Mouse (Mus musculus): ENCODE results near the gene Alas2. TPM values are rescaled to one million over a fixed set of nuclear protein-coding genes. Genes with fewer than 3 reads are reported as not detected.
A peak's percentile ranks its signal among the peaks of the same experiment; 100 is the strongest.

Gene Alas2
- total and polyA plus RNA-seq, 2 experiments from 2014 or later = 9.5 to 26.7 TPM

DNA sequence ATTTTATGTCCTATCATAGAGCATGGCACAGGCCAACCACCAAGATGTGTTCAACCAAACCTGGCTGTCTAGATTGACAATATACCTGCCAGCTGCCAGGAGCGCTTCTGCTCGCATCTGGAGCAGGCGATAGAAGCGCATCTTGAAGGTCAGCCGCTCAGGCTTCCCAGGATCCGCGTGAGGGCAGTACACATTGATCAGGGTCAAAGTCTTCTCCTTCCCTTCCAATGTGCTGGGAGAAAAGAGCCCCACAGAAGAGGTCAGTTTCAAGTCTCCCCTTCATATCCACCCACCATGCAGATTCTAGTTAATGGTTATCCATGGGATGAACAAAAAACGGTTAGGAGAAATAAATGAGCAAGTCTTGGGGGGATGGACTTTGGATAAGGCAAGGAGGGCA lies 37.9 kb downstream of the Alas2 start:
- no peak for TF ChIP-seq CTCF (IDR thresholded peaks at IDR 0.05; ENCODE audit: low read depth)

GRCm38 (mm10) chrX:150588023-150588764 lies 41.0 kb downstream of the Alas2 start, which contains the start of gene Pfkfb1:
Gene Pfkfb1 (plus strand): TSS chrX:150588229.
- Histone ChIP-seq H3K36me3 (ENCODE audit: insufficient read depth, low read length) (0 out of 2 replicates have a peak, but pooled peaks cover 3% of the 10 kb centered on the region), H3K27ac (peak within 1 kb of the TSS; percentile 77), H3K4me2 (ENCODE audit: low read depth, low read length) (peak within 1 kb of the TSS; percentile 56), H3K9me3 (ENCODE audit: low read length) (no peaks in the 10 kb centered on the region), H3K27me3 (ENCODE audit: insufficient read depth, low read length) (no peaks in the 10 kb centered on the region), H3K4me1 (ENCODE audit: insufficient read depth, low read length) (no peaks in the 10 kb centered on the region), H3K9ac (replicated peaks; ENCODE audit: low read length) (peak within 1 kb of the TSS; percentile 59), H3K4me3 (ENCODE audit: low read length) (peak within 1 kb of the TSS; percentile 46)
- TF ChIP-seq CTCF (IDR thresholded peaks at IDR 0.05; ENCODE audit: low read depth) = peak; percentile 64
- WGBS = 29% methylated on average over 35 of the region's 35 CpGs
- ATAC-seq (peak; percentile 96), DNase-seq (ENCODE audit: low spot score) (peak; percentile 85)

More for the DNA sequence above, 37.9 kb downstream of the Alas2 start:
- 93% methylated on average over 8 of the region's 8 CpGs for WGBS
- no peaks in the 10 kb centered on the region for H3K27me3 ChIP-seq (ENCODE audit: insufficient read depth, low read length)
- DNase-seq (ENCODE audit: low spot score) = no peak
- H3K9ac ChIP-seq (replicated peaks; ENCODE audit: low read length) = no peak overlapping the region
- 0 out of 2 replicates have a peak, but pooled peaks cover 9% of the 10 kb centered on the region for H3K36me3 ChIP-seq (ENCODE audit: insufficient read depth, low read length)
- no peak overlapping the region for H3K27ac ChIP-seq
- no peaks in the 10 kb centered on the region for H3K4me1 ChIP-seq (ENCODE audit: insufficient read depth, low read length)
- no peak for ATAC-seq
- H3K9me3 ChIP-seq (ENCODE audit: low read length) = no peaks in the 10 kb centered on the region
- no peak overlapping the region for H3K4me3 ChIP-seq (ENCODE audit: low read length)
- H3K4me2 ChIP-seq (ENCODE audit: low read depth, low read length) = no peak overlapping the region

GRCm38 (mm10) chrX:150589696-150590095 lies 42.5 kb downstream of the Alas2 start, which contains the start of gene Apex2:
Gene Apex2 (minus strand): TSS chrX:150589868.
- H3K9ac ChIP-seq (replicated peaks; ENCODE audit: low read length) = 0 out of 2 replicates have a peak within 1 kb of the TSS, but pooled peaks have one; percentile 59
- no peak for ATAC-seq

GRCm38 (mm10) chrX:150593266-150594035 lies 46.3 kb downstream of the Alas2 start:
- Histone ChIP-seq H3K9ac (replicated peaks; ENCODE audit: low read length) (no peak overlapping the region), H3K27ac (no peak overlapping the region), H3K4me3 (ENCODE audit: low read length) (no peak overlapping the region), H3K4me2 (ENCODE audit: low read depth, low read length) (no peak overlapping the region), H3K36me3 (ENCODE audit: insufficient read depth, low read length) (no peaks in the 10 kb centered on the region), H3K27me3 (ENCODE audit: insufficient read depth, low read length) (no peaks in the 10 kb centered on the region), H3K9me3 (ENCODE audit: low read length) (no peaks in the 10 kb centered on the region), H3K4me1 (ENCODE audit: insufficient read depth, low read length) (no peaks in the 10 kb centered on the region)
- WGBS = 83% methylated on average over 12 of the region's 12 CpGs
- ATAC-seq = no peak
- no peak for DNase-seq (ENCODE audit: low spot score)
- no peak for TF ChIP-seq CTCF (IDR thresholded peaks at IDR 0.05; ENCODE audit: low read depth)

More at GRCm38 (mm10) chrX:150589696-150590095, 42.5 kb downstream of the Alas2 start, which contains the start of gene Apex2:
- Histone ChIP-seq H3K4me1 (ENCODE audit: insufficient read depth, low read length) (no peaks in the 10 kb centered on the region), H3K27me3 (ENCODE audit: insufficient read depth, low read length) (no peaks in the 10 kb centered on the region), H3K27ac (no peak within 1 kb of the TSS), H3K36me3 (ENCODE audit: insufficient read depth, low read length) (0 out of 2 replicates have a peak, but pooled peaks cover under 1% of the 10 kb centered on the region), H3K9me3 (ENCODE audit: low read length) (no peaks in the 10 kb centered on the region), H3K4me2 (ENCODE audit: low read depth, low read length) (peak within 1 kb of the TSS; percentile 56), H3K4me3 (ENCODE audit: low read length) (peak within 1 kb of the TSS; percentile 46; the same call in 1 of the 2 replicates)
- no peak for DNase-seq (ENCODE audit: low spot score)
- 74% methylated on average over 5 of the region's 5 CpGs for WGBS
- no peak for TF ChIP-seq CTCF (IDR thresholded peaks at IDR 0.05; ENCODE audit: low read depth)

DNA sequence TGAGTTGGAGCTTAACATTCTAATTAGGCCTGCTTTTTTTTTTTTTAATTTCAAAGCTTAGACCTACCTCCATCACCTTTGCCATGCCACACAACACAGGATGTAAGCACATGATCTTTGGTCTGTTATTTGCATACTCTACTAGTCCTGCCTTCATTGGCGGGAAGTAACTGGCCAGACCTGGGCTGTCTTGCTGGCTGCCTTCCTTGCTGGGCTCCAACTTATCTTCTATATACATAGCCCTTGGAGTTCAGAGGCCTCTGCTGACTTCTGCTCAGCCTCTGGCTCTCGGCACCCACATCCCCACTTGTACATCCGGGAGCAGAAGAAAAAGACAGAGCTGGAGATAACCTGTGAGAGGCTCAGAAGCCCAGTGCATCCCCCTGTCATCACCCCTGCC lies 47.0 kb downstream of the Alas2 start:
- TF ChIP-seq CTCF (IDR thresholded peaks at IDR 0.05; ENCODE audit: low read depth) = no peak
- Histone ChIP-seq H3K4me2 (ENCODE audit: low read depth, low read length) (no peak overlapping the region), H3K4me3 (ENCODE audit: low read length) (no peak overlapping the region), H3K36me3 (ENCODE audit: insufficient read depth, low read length) (no peaks in the 10 kb centered on the region), H3K9ac (replicated peaks; ENCODE audit: low read length) (no peak overlapping the region), H3K9me3 (ENCODE audit: low read length) (no peaks in the 10 kb centered on the region), H3K27ac (no peak overlapping the region), H3K27me3 (ENCODE audit: insufficient read depth, low read length) (no peaks in the 10 kb centered on the region), H3K4me1 (ENCODE audit: insufficient read depth, low read length) (no peaks in the 10 kb centered on the region)
- 89% methylated on average over 3 of the region's 3 CpGs for WGBS
- ATAC-seq = no peak
- DNase-seq (ENCODE audit: low spot score) = no peak

DNA sequence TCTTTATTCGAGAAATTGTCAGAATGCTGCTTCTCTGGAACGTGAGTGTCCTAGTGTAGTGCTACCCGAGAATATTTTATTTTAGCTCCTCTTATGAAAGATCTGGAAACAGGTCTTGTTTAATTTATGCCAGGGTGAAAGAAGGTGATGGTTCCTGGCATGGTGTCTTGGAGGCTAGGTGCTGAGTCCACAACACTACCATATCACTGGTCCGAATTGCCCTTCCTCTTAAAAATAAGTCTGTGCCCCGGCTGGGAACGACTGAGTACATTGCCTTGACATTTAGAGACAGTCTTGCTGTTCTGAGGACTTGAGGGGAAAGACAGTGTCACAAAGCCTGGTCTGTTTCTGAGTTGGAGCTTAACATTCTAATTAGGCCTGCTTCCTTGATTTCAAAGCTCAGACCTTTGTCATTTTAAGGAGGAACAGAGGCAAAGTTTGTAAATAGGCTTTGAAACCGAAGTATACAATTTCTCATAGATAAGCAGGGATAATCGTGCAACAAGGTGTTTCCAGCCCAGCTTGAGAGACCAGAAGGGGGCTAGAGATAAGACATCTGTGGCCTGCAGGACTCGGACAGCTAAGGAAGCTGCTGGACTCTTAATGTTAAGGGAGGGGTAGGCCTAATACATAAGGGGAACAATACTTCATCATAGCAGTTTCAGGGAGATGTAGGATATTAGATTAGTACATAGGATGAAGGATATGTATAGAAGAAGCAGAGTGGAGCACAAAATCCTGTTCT lies 48.0 kb downstream of the Alas2 start:
- no peak overlapping the region for H3K9ac ChIP-seq (replicated peaks; ENCODE audit: low read length)
- ATAC-seq (no peak), DNase-seq (ENCODE audit: low spot score) (no peak)
- 88% methylated on average over 9 of the region's 9 CpGs for WGBS
- no peaks in the 10 kb centered on the region for H3K4me1 ChIP-seq (ENCODE audit: insufficient read depth, low read length)
- no peak for TF ChIP-seq CTCF (IDR thresholded peaks at IDR 0.05; ENCODE audit: low read depth)
- no peaks in the 10 kb centered on the region for H3K9me3 ChIP-seq (ENCODE audit: low read length)
- no peaks in the 10 kb centered on the region for H3K36me3 ChIP-seq (ENCODE audit: insufficient read depth, low read length)
- H3K4me3 ChIP-seq (ENCODE audit: low read length) = no peak overlapping the region
- H3K27me3 ChIP-seq (ENCODE audit: insufficient read depth, low read length) = no peaks in the 10 kb centered on the region
- no peak overlapping the region for H3K4me2 ChIP-seq (ENCODE audit: low read depth, low read length)
- no peak overlapping the region for H3K27ac ChIP-seq
